Mouse (Mus musculus) ES-E14 (cell line): ENCODE measurements around the gene Shisa9. TPM values are rescaled to one million over a fixed set of nuclear protein-coding genes. Genes with fewer than 3 reads are reported as not detected.
A peak's percentile ranks its signal among the peaks of the same experiment; 100 is the strongest.

ENCODE experiments used
- DNase-seq: peaks from one replicate; pipeline ENCODE4 v3.0.0-alpha.2; 2013; ENCODE audit warnings: low read depth, low spot score
- H3K27ac ChIP-seq: 2 replicates; pipeline ENCODE4 v1.5.1; 2012; ENCODE audit warnings: low read depth, mild to moderate bottlenecking, low read length, moderate library complexity, mixed read lengths; ENCODE audit not compliant: poor library complexity, insufficient read depth, severe bottlenecking
- H3K36me3 ChIP-seq: 2 replicates; pipeline ENCODE4 v1.6.1; 2012; ENCODE audit warnings: mild to moderate bottlenecking, low read length, moderate library complexity, mixed read lengths; ENCODE audit not compliant: control insufficient read depth, poor library complexity, insufficient read depth, severe bottlenecking
- H3K4me1 ChIP-seq, 2 experiments: fragments of 150-350 bp in 1 of 2; sonication (generic) in 1 of 2; 2 replicates each; pipeline ENCODE4 v1.6.1; 2012; ENCODE audit warnings: low read length in 2 of 2, mild to moderate bottlenecking in 1 of 2, mixed read lengths in 1 of 2; ENCODE audit not compliant: control insufficient read depth in 2 of 2, insufficient read depth in 2 of 2, poor library complexity in 1 of 2
- H3K4me3 ChIP-seq, 2 experiments: fragments of 150-350 bp in 1 of 2; sonication (generic) in 1 of 2; 2 replicates each; pipeline ENCODE4 v1.5.1; 2012; ENCODE audit warnings: low read length in 2 of 2, low read depth in 1 of 2, mild to moderate bottlenecking in 1 of 2, mixed read lengths in 1 of 2; ENCODE audit not compliant: insufficient read depth in 1 of 2, poor library complexity in 1 of 2, severe bottlenecking in 1 of 2
- H3K9ac ChIP-seq: 2 replicates; pipeline ENCODE4 v1.6.1; 2012; ENCODE audit warnings: low read depth, mild to moderate bottlenecking, low read length, mixed read lengths; ENCODE audit not compliant: poor library complexity, insufficient read depth, severe bottlenecking
- H3K9me3 ChIP-seq: fragments of 150-350 bp; sonication (generic); 2 replicates; pipeline ENCODE4 v1.6.1; 2012; ENCODE audit warnings: low read depth, mild to moderate bottlenecking, low read length; ENCODE audit not compliant: control insufficient read depth, insufficient read depth
- CHD2 ChIP-seq: IDR thresholded peaks from 2 replicates; pipeline ENCODE4 v1.6.1; 2014; ENCODE audit warnings: mild to moderate bottlenecking, low read depth, low read length, inconsistent platforms
- HCFC1 ChIP-seq: IDR thresholded peaks from 2 replicates; pipeline ENCODE4 v1.6.1; 2012; ENCODE audit warnings: low read length, inconsistent platforms, borderline replicate concordance; ENCODE audit not compliant: insufficient read depth
- MAFK ChIP-seq: IDR thresholded peaks from 2 replicates; pipeline ENCODE4 v1.6.1; 2014; ENCODE audit warnings: mild to moderate bottlenecking, low read depth, low read length, inconsistent platforms; ENCODE audit not compliant: insufficient read depth
- ZC3H11A ChIP-seq: IDR thresholded peaks from 2 replicates; pipeline ENCODE4 v1.6.1; 2012; ENCODE audit warnings: low read depth, mild to moderate bottlenecking, inconsistent platforms, low read length, borderline replicate concordance
- ZNF384 ChIP-seq: IDR thresholded peaks from 2 replicates; pipeline ENCODE4 v1.6.1; 2012; ENCODE audit warnings: low read depth, low read length, inconsistent platforms
- in situ Hi-C, 2 experiments: fragments of 600-800 bp; cut with MboI; formaldehyde crosslinking; loops; one replicate each; pipeline ENCODE4 v1.15.1; 2025; ENCODE audit warnings: low sequenced_read_pairs in 2 of 2, inconsistent platforms in 1 of 2; ENCODE audit not compliant: unreplicated experiment in 2 of 2
- total RNA-seq: library from RNA; depleted of rRNA; stranded (reverse); fragments of 300-350 nt; gene quantifications from 2 replicates; pipeline ENCODE4 v1.2.3, GENCODE M21; 2012

Shisa9 gene
- total RNA-seq, 1 experiment = not detected

DNA sequence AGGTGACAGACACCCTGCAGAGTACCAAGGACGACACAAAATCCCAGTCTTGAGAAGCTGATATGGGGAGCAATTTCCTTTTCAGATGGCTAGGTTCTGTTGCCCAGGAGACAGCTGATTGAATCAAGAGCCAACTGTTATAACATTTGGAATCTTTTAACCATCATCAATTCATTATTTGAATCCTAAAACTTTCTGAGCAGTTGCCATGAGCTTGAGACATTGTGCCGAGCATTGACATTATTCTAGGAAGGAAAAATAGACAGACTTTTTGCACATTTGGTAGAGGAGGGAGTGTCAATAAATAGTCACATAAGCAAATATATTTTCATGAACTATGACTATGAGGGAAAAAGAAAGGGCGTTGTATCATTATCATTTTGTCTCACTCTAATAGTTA is 243.0 kb downstream of the Shisa9 start:
- no peak overlapping the region for H3K9ac ChIP-seq
- no peak for TF ChIP-seq HCFC1
- TF ChIP-seq ZNF384 = no peak
- TF ChIP-seq CHD2 = no peak
- TF ChIP-seq ZC3H11A = no peak
- TF ChIP-seq MAFK = no peak
- no peaks in the 10 kb centered on the region for H3K36me3 ChIP-seq
- in situ Hi-C loops = no loop called here
- no peaks in the 10 kb centered on the region for H3K9me3 ChIP-seq
- no peak for DNase-seq
- H3K4me1 ChIP-seq = no peaks in the 10 kb centered on the region
- no peak overlapping the region for H3K27ac ChIP-seq
- H3K4me3 ChIP-seq = no peak overlapping the region

GRCm38 (mm10) chr16:12233288-12233687 is 249.4 kb downstream of the Shisa9 start:
- H3K9ac ChIP-seq = no peak overlapping the region
- no peaks in the 10 kb centered on the region for H3K36me3 ChIP-seq
- H3K4me3 ChIP-seq = no peak overlapping the region
- in situ Hi-C loops = no loop called here
- H3K4me1 ChIP-seq = no peaks in the 10 kb centered on the region
- no peak for DNase-seq
- TF ChIP-seq HCFC1 (no peak), CHD2 (no peak), ZC3H11A (no peak), MAFK (no peak), ZNF384 (no peak)
- H3K27ac ChIP-seq = no peak overlapping the region
- H3K9me3 ChIP-seq = no peaks in the 10 kb centered on the region

DNA sequence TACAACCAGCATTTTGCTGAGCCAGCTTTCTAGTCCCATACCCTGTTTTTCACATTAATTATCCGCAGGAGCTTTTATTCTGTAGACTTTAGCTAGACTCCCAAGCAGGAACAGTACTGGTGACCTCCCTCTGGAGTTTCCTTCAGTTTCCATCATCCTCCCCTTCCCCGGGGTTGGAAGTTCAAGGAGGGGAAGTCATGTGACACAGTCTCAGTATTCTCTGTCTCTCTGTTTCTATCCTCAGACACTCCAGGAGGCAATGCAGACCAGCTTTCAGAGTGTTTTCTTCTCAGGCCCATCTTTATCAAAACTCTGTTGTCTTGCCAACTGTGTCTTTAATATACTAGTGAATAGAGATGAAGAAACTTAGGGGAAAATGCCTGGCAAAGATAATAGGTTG is 250.4 kb downstream of the Shisa9 start:
- no peaks in the 10 kb centered on the region for H3K4me1 ChIP-seq
- no peak overlapping the region for H3K9ac ChIP-seq
- DNase-seq = no peak
- no peak overlapping the region for H3K27ac ChIP-seq
- no peaks in the 10 kb centered on the region for H3K9me3 ChIP-seq
- in situ Hi-C loops = no loop called here
- H3K36me3 ChIP-seq = no peaks in the 10 kb centered on the region
- no peak for TF ChIP-seq CHD2
- no peak for TF ChIP-seq ZNF384
- TF ChIP-seq HCFC1 = no peak
- TF ChIP-seq MAFK = 0 out of 2 replicates have a peak, but pooled peaks have one; percentile 20
- TF ChIP-seq ZC3H11A = no peak
- no peak overlapping the region for H3K4me3 ChIP-seq

DNA sequence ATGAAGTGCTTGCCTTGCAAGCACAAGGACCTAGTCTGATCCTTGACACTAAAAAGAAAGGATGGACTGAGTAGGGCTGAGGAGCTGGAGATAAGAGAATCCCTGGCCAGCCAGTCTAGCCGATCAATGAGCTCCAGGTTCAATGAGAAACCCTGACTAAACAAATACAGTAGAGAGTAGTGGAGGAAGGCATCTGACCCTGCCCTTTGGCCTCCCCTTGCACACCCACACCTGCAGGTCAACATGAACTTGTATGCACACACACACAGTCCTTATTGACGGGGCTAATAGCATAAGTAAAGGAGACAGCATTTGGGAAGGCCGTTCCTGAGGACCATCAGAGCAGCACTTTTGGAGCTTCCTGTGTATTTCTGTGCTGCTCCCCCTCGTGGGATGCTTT is 254.7 kb downstream of the Shisa9 start:
- H3K36me3 ChIP-seq = no peaks in the 10 kb centered on the region
- TF ChIP-seq CHD2 (no peak), ZNF384 (no peak), ZC3H11A (no peak), HCFC1 (no peak), MAFK (no peak)
- H3K9ac ChIP-seq = no peak overlapping the region
- no peaks in the 10 kb centered on the region for H3K4me1 ChIP-seq
- in situ Hi-C loops = no loop called here
- H3K4me3 ChIP-seq = no peak overlapping the region
- no peak overlapping the region for H3K27ac ChIP-seq
- H3K9me3 ChIP-seq = no peaks in the 10 kb centered on the region
- DNase-seq = no peak

DNA sequence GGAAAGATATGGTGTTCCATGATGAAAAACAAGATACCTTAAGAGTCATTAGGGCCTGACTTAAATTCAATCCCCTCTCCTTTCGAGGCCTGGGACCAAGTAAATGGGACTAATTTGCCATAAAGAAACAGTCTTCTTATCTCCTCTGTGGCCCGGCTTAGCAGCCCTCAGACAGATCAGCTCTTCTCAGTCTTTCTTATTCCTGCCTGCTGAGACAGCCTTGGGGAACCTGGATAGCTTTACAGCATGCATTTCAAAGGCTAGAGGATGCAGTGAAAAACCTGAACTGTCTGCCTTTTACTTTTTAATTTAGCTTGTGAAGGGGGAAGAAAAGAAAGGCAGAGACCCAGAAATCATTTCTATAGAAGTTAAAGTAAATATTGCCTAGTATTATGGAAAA is 275.4 kb downstream of the Shisa9 start:
- H3K4me3 ChIP-seq = no peak overlapping the region
- H3K36me3 ChIP-seq = no peaks in the 10 kb centered on the region
- H3K9ac ChIP-seq = no peak overlapping the region
- DNase-seq = no peak
- in situ Hi-C loops = no loop called here
- H3K4me1 ChIP-seq = peaks cover 0 to 9% of the 10 kb centered on the region in 2 experiments; a peak in 1 of 4 replicates
- H3K27ac ChIP-seq = no peak overlapping the region
- TF ChIP-seq ZC3H11A (no peak), CHD2 (no peak)
- H3K9me3 ChIP-seq = no peaks in the 10 kb centered on the region
